Mouse (Mus musculus): ENCODE data around the gene Gm45837. TPM values are rescaled to one million over a fixed set of nuclear protein-coding genes. Genes with fewer than 3 reads are reported as not detected.

Gm45837 gene
- 10.2 TPM in 1 of 2 replicates, not detected in the other for total RNA-seq (2015)
- 35.6 TPM in 1 of 2 replicates, not detected in the other for total RNA-seq (2017)

DNA sequence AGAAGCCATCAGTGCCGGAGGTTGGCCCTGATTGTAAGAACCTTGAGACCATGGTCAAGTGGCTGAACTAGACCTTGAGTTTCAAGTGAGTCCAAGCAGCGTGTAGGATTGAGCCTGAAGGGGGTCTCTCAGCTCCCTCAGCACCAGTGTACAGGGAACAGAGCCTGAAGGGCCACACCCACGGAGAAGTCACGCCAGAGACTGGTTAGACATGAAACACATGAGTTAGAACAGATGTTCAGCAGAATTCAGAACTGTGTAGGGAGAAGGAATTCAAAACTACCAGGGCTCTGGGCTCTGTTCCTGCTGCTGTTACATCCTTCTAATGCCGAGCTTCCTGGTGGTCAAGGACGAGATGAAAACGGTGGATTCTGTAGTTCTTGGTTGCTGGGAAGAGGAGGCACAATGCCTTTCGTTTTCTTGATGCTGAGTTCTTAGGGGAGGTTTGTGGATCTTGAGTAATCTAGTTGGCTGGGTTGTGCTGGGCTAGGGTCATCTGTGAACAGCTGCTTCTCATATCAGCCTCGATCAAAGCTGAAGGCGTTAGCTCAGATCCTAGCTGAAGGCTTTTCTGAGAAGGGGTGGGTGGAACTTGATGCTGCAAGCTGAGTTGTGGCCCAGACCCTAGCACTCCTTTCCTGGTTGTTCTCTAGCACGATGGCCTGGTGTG, at the start of gene Gm45837:
Gene Gm45837, plus strand, starts transcription at position 620 of the 670 bp plus-strand sequence.
- ATAC-seq (ENCODE audit: poor library complexity, severe bottlenecking), result no peak

- peak; percentile 17; the same call in 1 of the 2 replicates for ATAC-seq (ENCODE audit: poor library complexity, severe bottlenecking)
These were observed 49.7 kb upstream of the Gm45837 start for GRCm38 (mm10) chr7:101361021-101361420.

GRCm38 (mm10) chr7:101361767-101362166, 48.9 kb upstream of the Gm45837 start:
- ATAC-seq (ENCODE audit: poor library complexity, severe bottlenecking), result peak; percentile 19

DNA sequence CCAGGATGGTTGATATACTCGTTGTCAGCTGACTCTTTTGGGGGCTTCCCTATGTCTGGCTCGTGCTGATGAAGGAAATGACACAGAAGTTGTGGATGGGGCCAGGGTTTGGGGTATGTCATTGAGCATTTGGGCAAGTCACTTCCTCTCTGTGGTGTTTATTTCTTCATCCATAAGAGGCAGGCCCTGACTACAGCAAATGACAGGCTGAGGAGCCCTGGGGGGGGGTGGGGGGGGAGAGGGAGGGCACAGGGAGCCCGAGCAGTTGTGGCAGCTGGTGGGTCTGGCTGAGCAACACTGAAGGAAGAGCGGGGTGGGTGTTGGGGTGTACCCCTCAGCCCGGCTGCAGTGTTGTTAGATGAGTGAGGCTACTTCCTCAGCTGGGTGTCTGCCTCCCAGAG, 47.9 kb upstream of the Gm45837 start:
- ATAC-seq (ENCODE audit: poor library complexity, severe bottlenecking), result peak; percentile 78

DNA sequence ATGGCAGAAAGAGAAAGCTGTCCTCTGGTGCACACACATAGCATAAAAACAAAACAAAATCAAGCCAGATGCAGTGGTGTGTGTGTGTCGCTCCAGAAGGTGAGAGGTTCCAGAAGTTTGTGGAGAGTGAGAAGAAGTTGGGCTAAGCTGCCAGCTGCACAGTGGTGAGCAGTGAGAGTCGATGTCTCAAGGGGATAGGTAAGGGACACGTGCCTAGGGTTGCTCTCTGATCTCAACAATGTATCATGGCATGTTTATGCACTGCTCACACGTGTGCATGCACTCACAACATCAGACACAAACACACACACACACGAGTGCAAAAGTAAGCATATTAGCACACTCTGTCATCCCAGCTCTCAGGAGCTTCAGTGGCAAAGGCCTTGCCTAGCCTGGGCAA, 46.8 kb upstream of the Gm45837 start:
- ATAC-seq (ENCODE audit: poor library complexity, severe bottlenecking), result no peak

DNA sequence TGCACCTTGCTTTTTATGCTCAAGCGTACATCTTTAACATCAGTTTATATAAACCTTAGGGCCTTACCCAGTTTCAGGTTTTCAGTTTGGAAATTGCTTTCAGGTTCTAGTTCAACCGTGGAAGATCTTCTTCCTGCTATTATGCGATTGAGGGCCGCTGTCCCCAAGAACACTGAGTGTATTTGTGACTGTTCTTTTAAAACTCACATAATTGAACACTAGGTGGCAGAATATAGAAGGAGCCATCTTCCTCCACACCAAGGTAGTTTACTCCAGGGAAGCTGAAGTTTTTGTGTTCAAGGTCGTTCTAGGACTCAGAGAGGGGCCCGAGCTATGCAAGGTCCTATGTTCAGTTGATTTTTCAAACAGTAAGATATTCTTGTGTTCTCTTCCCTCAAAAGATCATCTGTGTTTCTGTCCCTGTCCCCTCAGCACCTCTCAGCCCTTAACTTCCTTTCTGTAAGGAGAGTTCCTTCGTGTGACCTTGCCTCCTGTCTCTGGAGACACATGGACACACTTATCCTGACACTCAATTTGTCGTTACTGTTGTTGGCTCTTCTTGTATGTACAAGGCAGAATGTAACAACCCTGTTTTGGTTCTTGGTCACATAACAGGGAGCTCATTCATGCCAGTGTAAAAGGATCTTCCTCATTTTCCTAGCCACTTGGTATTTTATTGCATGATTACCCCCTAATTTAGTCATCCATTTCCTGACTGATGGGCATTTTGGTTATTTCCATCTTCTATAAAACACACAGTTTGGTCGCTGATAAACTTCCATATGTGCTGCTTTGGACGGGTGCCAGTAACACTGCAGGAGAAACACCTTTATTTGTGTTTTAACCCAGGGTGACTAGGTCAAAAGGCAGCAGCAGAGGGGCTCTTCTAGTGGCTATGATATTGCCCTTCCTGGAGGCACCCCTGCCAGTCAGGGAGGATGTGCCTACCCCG, 42.5 kb upstream of the Gm45837 start:
- 0 out of 2 replicates have a peak, but pooled peaks have one; percentile 29 for ATAC-seq (ENCODE audit: poor library complexity, severe bottlenecking)

GRCm38 (mm10) chr7:101369666-101370065, 41.0 kb upstream of the Gm45837 start:
- ATAC-seq (ENCODE audit: poor library complexity, severe bottlenecking), result no peak

GRCm38 (mm10) chr7:101373082-101373481, 37.6 kb upstream of the Gm45837 start:
- no peak for ATAC-seq (ENCODE audit: poor library complexity, severe bottlenecking)

DNA sequence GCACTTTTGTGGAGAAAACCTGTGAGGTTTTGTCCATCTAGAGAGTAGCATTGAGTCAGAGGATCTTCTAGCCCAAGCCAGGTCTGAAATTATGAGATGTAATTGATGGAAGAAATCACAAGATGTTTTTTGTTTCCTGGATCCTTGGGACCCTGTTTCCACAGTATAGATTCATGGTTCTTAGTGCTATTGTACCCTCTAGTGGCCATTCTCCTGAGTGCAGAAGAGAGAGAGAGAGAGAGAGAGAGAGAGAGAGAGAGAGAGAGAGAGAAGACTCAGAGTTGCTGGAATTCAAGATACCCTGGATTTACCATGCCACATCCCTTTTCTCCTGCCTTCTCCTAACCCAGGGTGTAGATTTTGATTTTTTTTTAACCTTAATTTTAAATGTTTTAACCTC, 36.5 kb upstream of the Gm45837 start:
- ATAC-seq (ENCODE audit: poor library complexity, severe bottlenecking), result 0 out of 2 replicates have a peak, but pooled peaks have one; percentile 20

- no peak for ATAC-seq (ENCODE audit: poor library complexity, severe bottlenecking)
These were observed 33.9 kb upstream of the Gm45837 start for GRCm38 (mm10) chr7:101376701-101377340.

DNA sequence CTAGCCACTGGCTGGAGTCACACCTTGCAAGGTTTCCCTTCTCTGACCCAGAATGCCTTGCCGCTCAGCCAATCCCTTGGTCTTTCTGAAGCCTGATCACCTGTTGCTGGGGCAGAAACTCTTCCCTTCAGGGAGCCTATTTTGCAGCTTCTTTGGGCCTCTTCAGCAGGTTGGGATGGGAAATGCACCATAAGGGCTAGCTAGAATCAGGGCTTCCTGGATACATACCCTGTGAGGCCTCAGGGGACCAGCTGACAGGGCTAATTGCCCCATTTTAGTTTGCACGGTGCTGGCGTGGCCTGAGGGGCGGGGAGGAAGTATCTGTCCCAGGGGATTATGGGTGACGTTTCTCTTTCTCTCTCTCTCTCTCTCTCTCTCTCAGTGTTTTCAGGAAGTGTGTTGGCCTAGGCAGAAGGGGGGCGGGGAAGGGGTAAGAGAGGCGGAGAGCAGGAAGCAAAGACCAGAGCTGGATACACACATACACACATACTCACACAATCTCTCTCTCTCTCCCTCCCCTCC, 32.9 kb upstream of the Gm45837 start:
- peak; percentile 70 for ATAC-seq (ENCODE audit: poor library complexity, severe bottlenecking)

GRCm38 (mm10) chr7:101378285-101378684, 32.4 kb upstream of the Gm45837 start:
- ATAC-seq (ENCODE audit: poor library complexity, severe bottlenecking), result no peak

GRCm38 (mm10) chr7:101378796-101379465, 31.8 kb upstream of the Gm45837 start:
- ATAC-seq (ENCODE audit: poor library complexity, severe bottlenecking), result no peak

GRCm38 (mm10) chr7:101379732-101380131, 31.0 kb upstream of the Gm45837 start:
- ATAC-seq (ENCODE audit: poor library complexity, severe bottlenecking), result no peak

DNA sequence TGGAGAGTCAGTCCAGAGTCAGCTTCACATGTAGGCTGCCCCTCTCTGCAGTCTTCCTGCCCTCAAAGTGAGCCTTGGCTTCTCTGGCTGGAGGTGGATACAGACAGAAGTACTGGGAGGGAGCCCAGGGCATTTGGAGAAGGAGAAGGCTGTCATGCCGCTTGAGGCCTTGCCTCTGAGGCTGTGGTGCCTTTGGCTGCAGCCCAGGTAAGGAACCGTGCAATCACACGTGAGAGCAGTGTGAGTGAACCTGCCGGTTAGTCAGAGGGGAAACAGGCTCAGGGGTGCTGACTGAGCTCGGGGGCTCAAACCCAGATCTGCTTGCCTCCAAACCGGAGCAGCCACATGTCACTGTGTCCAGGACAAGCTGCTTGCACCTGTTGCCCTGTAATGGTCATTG, 29.2 kb upstream of the Gm45837 start:
- no peak for ATAC-seq (ENCODE audit: poor library complexity, severe bottlenecking)

DNA sequence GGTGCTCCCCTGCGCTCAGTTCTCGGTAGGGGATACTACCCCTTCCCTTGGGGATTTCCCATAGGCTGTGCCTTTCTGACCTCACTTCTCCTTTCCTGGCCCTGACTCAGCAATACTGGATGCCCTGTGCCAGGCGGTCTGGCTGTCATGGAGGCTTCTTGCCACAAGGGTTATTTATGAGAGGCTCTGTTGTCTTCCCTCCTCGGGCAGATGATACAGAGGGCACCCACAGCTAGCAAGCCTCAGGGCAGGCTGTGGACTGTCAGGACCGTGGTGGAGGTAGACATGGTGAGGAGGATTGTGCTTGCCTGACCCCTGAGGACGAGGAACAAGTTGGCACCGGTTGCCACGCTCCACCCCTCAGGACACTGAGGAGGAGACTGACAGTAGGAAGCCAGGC, 28.3 kb upstream of the Gm45837 start:
- peak; percentile 71 for ATAC-seq (ENCODE audit: poor library complexity, severe bottlenecking)

GRCm38 (mm10) chr7:101383756-101384155, 26.9 kb upstream of the Gm45837 start:
- peak; percentile 53 for ATAC-seq (ENCODE audit: poor library complexity, severe bottlenecking)

DNA sequence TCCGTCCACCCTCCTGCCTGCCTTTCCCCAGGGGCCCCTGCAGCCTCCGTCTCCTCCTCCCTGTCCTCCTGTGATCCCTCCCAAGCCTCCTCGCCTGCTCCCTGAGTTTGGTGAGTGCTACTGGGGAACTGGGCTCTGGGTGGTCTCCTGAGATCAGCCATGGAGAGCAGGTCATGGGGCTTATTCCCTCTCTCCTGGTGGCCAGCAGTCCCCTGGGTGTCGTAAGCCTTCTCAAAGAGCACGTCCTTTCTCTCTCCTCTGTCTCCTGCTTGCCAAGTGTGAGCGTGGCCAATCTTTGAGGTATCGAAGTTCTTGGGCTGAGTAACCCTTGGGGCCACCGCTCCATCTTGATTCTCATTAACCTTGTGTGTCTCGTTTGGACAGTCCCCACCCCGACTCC, 25.8 kb upstream of the Gm45837 start:
- ATAC-seq (ENCODE audit: poor library complexity, severe bottlenecking), result no peak

DNA sequence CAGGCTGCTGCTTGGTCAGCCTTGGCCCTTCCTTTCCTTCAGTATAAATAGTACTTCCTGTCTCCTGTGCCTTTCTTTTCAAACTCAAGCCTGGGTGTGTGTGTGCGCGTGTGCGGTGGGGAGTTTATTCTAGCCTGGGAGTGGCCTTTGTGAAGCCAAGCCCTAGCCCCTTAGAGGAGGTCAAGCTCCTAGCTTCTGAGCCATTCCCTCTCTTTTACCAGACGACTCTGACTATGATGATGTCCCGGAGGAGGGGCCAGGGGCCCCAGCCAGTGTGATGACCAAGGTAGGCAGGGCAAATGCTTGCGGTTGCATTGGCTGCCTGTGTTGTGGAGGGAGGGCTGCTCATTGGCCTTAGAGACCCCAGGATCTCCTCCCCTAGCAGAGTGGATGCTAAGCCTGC, 25.4 kb upstream of the Gm45837 start:
- ATAC-seq (ENCODE audit: poor library complexity, severe bottlenecking), result no peak

- no peak for ATAC-seq (ENCODE audit: poor library complexity, severe bottlenecking)
These were observed 24.7 kb upstream of the Gm45837 start for GRCm38 (mm10) chr7:101385866-101386452.

Data from megakaryocyte, adult 5-6 weeks (primary cell).